Mouse (Mus musculus) lung, postnatal 10 days (tissue): ENCODE data around the gene Anp32a.

Source experiments
- DNase-seq: peaks from one replicate; pipeline ENCODE4 v3.0.0; 2021

Anp32a gene

GRCm38 (mm10) chr9:62370648-62371280 lies 29.7 kb downstream of the Anp32a start:
- DNase-seq: no peak

- no peak for DNase-seq
These were observed 30.9 kb downstream of the Anp32a start for GRCm38 (mm10) chr9:62371745-62372555.

- DNase-seq: no peak
These were observed 31.6 kb downstream of the Anp32a start for GRCm38 (mm10) chr9:62372556-62373221.

- DNase-seq: peak; percentile 84
These were observed 32.4 kb downstream of the Anp32a start for GRCm38 (mm10) chr9:62373222-62374123.

GRCm38 (mm10) chr9:62374276-62374675 lies 33.2 kb downstream of the Anp32a start:
- no peak for DNase-seq

DNA sequence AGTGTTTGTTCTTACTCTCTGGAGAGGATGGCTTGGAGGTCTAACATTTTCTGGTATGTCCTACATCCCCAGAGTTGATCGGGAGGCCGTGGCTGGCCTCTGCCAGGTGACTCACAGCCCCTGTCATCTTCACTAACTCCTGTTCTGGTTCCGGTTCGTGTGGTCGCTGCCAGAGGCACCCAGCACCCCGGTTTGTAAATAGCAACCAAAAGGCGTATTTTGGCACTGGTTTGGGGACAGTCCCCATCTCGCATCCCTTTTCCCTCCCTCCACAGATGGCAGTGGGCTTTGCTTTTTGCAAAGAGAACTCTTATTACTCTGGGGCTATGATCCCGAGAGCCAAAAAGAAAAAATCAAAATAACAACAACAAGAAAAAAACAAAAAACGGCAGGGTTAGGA lies 36.8 kb downstream of the Anp32a start:
- DNase-seq: no peak

DNA sequence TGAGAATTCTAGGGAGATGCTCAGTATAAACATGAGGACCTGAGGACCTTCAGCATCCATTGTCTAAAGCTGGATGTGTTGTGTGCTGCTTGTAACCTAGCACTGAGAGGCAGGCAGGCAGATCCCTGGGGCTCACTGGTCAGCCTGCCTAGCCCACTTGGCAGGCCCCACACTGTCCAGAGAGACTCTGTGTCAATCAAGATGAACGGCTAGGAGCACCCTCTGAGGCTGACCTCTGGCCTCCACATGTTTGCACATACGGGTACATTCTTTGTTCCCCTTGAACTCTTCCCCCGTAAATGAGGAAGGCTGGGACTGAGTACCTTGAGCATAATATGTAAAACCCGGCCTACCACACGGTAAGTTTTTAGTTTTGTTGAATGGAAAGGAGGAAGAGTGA lies 39.3 kb downstream of the Anp32a start:
- DNase-seq: no peak

- DNase-seq: peak; percentile 68
These were observed 40.4 kb downstream of the Anp32a start for GRCm38 (mm10) chr9:62381402-62381913.

DNA sequence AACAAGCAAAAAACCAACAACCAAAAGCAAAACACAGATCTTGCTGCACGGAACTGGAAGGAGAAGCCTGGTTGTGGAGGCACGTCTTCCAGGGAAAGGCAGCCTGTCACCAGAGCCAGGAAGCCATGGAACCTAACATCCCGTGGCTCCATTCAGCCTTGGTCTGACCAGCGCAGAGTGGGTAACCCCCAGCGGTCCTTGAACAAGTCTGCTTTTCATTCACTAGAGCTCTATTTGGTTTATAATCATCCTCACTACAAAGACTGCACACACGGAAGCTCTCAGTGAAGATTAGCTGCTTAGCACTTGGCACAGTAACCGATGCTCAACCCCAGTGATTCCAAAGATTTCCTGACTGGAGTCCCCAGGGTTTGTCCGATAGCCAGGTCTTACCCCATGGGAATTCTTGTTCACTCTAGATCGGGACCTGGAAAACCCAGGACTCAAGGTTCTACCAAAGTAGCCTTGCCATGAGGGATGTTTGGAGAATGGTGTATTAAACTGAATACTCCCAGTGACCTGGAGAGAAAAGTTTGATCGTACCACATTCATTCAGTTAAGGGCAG lies 41.5 kb downstream of the Anp32a start:
- no peak for DNase-seq

DNA sequence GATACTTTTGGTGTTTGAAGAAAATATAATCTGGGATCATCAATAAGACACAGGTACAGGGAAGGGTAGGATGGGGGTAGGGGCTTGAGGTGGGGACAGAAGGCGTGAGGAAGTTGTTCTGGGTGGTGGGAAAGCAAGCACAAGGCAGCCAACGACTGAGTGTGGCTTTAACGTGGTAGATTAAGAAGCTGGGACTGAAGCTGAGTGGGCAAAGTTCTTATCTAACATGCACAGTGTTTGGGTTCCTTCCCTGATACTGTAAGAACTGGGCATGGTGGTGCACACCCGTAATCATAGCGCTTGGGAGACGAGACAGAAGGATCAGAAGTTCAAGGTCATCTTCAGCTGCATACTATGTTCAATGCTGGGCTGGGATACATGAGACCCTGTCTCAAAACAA lies 44.0 kb downstream of the Anp32a start:
- no peak for DNase-seq

GRCm38 (mm10) chr9:62385727-62386518 lies 44.8 kb downstream of the Anp32a start:
- DNase-seq: no peak

- no peak for DNase-seq
These were observed 48.6 kb downstream of the Anp32a start for GRCm38 (mm10) chr9:62389735-62390134.

DNA sequence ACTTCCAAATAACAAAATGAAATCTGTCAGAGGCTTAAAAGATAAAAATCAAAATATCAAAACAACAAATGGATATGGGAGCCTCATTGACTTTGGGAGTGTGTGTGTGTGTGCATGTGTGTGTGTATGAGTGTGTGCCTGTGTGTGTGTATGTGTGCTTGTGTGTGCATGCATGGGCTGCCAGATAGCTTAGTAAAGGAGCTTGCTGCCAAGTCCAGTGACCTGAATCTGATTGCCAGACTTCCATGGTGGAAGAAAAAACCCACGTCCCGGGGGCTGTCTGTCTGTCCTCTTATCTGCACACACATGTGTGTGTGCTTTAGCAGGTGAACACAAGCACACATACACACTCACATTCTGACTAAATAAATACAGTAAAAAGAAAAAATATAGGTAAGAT lies 52.4 kb downstream of the Anp32a start:
- no peak for DNase-seq

DNA sequence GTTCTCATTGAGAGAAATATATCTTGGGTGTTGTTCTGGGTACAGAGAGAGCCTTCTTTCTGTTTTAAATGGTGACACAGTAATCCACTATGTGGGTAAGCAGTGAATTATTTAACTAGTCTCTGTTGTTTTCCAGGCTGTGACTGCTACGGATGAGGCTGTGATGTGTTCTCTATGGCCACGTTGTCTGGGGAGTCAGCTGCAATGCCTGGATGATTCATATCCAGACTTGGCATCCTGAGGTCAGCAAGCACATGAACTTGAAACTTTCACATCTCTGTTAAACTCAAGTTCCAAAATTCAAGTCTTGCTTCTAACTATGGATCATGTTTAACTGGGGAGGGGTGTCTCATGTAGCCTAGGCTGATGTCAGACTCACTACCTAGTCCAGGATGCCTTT lies 53.1 kb downstream of the Anp32a start:
- DNase-seq: no peak

DNA sequence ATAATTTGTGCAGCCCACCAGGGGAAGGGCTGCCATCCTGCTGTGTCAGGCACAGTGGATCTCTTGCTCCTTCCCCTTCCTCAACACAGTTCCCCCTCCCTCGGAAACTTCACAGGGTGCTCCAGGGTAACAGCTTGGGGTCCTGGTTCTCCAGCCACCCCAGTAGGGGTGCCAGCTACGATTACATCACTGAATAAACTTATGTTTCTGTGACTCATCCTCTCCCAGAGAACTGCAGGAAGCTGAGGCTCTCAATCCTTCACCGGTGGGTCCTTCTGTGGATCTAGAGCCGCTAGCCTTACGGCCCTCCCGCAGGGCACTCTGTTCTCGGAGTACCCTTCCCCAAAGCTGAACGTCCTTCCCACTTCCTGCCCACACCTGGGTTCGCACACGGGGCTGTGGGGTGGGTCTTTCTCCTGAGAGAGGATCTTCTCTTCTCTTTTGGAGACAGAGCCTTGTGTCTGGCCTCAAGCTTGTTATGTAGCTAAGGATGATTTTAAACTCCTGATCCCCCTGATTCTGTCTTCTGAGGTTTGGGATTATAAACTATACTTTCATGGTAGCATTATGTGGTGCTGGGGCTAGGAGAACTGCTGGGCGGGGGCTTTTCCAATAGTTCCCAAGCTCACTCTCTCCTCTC lies 59.6 kb downstream of the Anp32a start:
- no peak for DNase-seq

DNA sequence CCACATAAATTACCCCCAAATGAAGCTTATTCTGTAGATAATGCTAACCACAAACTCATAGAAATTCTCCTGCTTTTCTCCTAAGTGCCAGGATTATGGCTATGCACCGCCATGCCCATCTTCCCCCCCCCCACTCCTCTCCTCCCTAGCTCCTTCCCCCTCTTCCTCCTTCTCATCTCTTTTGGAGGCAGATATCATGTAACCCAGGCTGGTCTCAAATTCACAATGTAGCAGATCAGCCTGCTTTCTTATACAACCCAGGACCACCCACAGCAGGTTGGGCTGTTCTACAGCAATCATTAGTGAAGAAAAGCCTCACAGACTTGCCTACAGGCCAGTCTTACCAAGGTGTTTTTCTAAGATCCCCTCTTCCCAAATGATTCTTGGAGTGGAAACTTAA lies 60.5 kb downstream of the Anp32a start:
- DNase-seq: no peak

DNA sequence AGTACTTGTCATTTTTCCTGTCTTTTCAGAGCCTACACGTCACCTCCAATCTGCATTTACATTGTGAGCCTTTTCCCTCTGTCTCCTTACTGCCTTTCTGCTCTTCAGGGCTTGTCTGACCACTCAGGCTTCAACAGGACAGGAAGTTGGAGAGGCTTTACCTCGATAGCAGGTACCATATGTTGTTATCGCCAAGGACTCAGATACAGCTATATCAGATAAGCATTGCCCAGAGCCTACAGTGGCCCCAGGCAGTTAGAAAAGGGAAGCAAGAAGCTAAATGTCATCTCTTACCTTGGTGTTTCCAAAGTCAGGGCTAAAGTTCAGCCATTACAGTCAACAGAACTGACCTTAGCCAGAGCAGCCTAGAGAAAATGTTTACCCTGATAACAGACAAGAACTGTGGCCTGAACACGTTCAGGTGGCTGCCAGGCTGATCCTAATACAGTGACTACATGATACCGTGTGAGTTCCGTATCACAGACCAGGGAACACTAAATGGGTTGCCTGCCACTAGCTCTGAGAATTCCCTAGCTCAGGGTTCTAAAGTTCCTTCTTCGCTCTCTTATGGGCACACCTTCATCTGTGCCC lies 65.4 kb downstream of the Anp32a start:
- no peak for DNase-seq

DNA sequence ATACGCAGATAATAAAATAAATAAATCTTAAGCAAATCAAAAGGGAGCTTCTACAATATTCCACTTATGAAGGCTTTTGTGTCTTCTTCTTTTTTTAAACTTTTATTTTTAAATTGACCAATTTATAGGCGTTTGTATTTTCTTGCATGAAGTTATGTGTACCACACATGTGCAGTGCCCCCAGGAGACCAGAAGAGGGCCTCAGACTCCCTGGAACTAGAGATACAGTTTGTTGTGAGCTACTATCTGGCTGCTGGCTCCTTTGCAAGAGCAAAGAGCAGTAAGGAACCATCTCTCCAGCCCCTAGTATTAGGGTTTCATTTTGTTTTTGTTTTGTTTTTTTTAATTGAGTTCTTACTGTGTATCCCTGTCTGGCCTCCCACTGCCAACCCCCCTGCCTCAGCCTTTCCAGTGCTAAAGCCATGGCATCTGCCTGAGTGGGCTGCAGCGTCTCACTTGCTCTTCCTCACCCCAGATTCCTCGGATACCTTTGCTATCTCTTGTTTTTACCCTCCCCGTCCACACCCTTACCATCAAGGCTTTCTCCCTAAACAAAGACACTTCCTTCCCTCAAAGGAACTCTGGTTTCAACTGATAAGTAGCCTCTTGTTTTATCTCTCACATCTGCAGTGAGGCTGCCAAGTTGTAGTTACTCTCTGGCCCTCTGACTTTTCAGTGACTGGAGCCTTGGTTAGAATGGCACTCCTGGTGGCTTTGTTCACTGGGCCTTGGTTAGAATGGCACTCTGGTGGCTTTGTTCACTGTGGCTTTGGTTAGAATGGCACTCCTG lies 66.5 kb downstream of the Anp32a start:
- peak; percentile 74 for DNase-seq

DNA sequence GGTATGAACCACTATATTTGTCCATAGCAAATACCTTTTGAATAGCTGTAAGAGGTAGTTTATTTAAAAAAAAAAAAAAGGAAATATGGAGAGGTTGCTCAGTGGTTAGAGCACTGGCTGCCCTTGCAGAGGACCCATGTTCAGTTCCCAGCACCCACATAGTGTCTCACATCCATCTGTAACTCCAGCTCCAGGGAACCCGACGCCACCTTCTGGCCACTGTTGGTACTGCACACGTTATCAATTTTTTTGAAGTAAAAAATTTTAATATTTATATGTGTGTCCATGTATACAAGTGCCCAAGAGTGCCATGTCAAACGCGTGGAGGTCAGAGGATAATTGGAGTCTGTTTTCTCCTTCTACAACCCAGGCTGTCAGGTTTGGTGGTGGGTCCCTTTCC lies 77.6 kb downstream of the Anp32a start:
- no peak for DNase-seq
